8 mouse cellular contexts compared by ENCODE assay signal in the genomic region with DNA sequence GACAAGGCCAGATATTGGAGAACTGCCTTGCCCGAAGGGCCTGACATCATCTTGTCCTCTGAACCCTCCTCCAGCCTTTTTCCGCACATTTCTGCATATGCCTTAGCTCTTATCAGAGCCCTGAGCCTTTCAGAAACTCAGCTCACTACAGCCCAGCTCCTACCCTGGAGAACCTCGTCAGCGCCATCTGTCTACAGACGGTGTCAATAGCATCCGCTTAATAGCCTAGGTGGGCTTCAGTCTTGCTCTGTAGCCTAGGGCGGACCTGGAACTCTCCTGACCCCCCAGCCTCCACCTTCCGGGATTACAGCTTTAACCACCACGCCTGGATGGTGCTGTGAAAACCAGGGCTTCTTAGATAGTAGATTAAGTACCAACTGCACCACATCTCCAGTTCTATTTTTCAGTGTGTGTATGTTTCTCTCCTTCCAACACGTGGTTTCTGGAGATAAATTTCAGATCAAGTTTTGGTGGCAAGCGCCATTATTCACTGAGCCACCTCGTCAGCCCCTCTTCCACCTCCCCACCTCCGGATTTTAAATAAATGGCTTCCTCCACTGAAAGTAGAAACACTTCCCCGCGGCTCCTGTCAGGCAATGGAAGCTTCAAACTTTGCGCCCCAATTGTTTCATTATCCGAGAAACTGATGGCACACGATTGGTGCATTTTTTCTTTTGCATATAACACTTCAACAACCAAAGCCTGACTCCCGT. TPM values are rescaled to one million over a fixed set of nuclear protein-coding genes. Genes with fewer than 3 reads are reported as not detected.
DNase-seq lines count a peak whose midpoint lies in the region; ATAC-seq lines count a peak whose summit lies in the region.

No protein-coding gene starts in this region.

- H3K4me2 ChIP-seq in hindbrain, embryonic 16.5 days (ENCODE audit: low read length), result peak overlapping the region; percentile 81

- peaks cover 18% of the 10 kb centered on the region for H3K4me1 ChIP-seq in hindbrain, embryonic 16.5 days (ENCODE audit: control insufficient read depth, insufficient read depth, low read depth, low read length)
- H3K4me1 ChIP-seq in megakaryocyte, embryonic 14.5 days, result peaks cover 61% of the 10 kb centered on the region

- peak; percentile 68 for DNase-seq in WW6 (ENCODE audit: low read depth, low spot score)
- DNase-seq in cerebellum, postnatal 36 days, result peak; percentile 75 to 80
- DNase-seq in gastrocnemius, adult 18-20 months (ENCODE audit: low spot score), result peak; percentile 86
- DNase-seq in left cerebral cortex, adult 8-10 months (ENCODE audit: low spot score in 2 of 2), result peak; percentile 37 to 63
- peak; percentile 80 to 84 for DNase-seq in right cerebral cortex, postnatal 10 days (ENCODE audit: low spot score in 2 of 2)
- DNase-seq in urinary bladder, postnatal 36 days (ENCODE audit: low spot score in 2 of 2), result peak; percentile 63 to 74

- no peaks in the 10 kb centered on the region for H3K9me3 ChIP-seq in hindbrain, embryonic 16.5 days (ENCODE audit: control insufficient read depth, low read length)
- H3K9me3 ChIP-seq in megakaryocyte, embryonic 14.5 days, result no peaks in the 10 kb centered on the region

- no peak for ATAC-seq in hindbrain, embryonic 16.5 days

- H3K36me3 ChIP-seq in hindbrain, embryonic 16.5 days (ENCODE audit: control insufficient read depth, insufficient read depth, low read length), result no peaks in the 10 kb centered on the region
- H3K36me3 ChIP-seq in megakaryocyte, embryonic 14.5 days (replicated peaks; ENCODE audit: low read length), result peaks cover 14% of the 10 kb centered on the region

- no peaks in the 10 kb centered on the region for H3K27me3 ChIP-seq in hindbrain, embryonic 16.5 days (replicated peaks; ENCODE audit: control insufficient read depth, insufficient read depth, low read length)
- no peaks in the 10 kb centered on the region for H3K27me3 ChIP-seq in megakaryocyte, embryonic 14.5 days (replicated peaks)

- H3K9ac ChIP-seq in hindbrain, embryonic 16.5 days (ENCODE audit: low read depth, low read length), result peak overlapping the region; percentile 58

- 6% methylated on average over 19 of the region's 19 CpGs for WGBS in hindbrain, embryonic 16.5 days

- peak overlapping the region; percentile 75 for H3K27ac ChIP-seq in hindbrain, embryonic 16.5 days (ENCODE audit: low read depth, low read length)

- H3K4me3 ChIP-seq in hindbrain, embryonic 16.5 days (ENCODE audit: low read length), result peak overlapping the region; percentile 52
- peak overlapping the region; percentile 95 for H3K4me3 ChIP-seq in megakaryocyte, embryonic 14.5 days (replicated peaks)

RNA-seq across cellular contexts. Expression of a gene that starts 4.3 kb away (rescaled TPM):
- 1 to 10 TPM; 5.5 to 6.6 TPM for total RNA-seq in gastrocnemius, adult 18-20 months (2021)
- 5.0 and 6.9 TPM in 2 replicates for polyA plus RNA-seq in hindbrain, embryonic 16.5 days (2015; fragmentation: Nextera tagmentation; extraction: Ambion mirVana)
- total RNA-seq in left cerebral cortex, adult 8-10 months (2022), result 10 to 100 TPM; 10.2 to 15.0 (median 13.0) TPM
- 30.6 and 132 TPM in 2 replicates for polyA plus RNA-seq in megakaryocyte, embryonic 14.5 days (2012; ENCODE audit: insufficient read depth, low replicate concordance)

RNA-seq across cellular contexts. Expression of a gene that starts 9.6 kb away (rescaled TPM):
- not detected for total RNA-seq in gastrocnemius, adult 18-20 months (2021)
- 0.09 and 0.16 TPM in 2 replicates for polyA plus RNA-seq in hindbrain, embryonic 16.5 days (2015; fragmentation: Nextera tagmentation; extraction: Ambion mirVana)
- total RNA-seq in left cerebral cortex, adult 8-10 months (2022), result under 1 TPM; 0.59 to 0.81 (median 0.68) TPM
- polyA plus RNA-seq in megakaryocyte, embryonic 14.5 days (2012; ENCODE audit: insufficient read depth, low replicate concordance), result 0.15 TPM in 1 of 2 replicates, not detected in the other

RNA-seq across cellular contexts. Expression of a gene that starts 46.2 kb away (rescaled TPM):
- 100 to 1,000 TPM; 101 to 131 TPM for total RNA-seq in gastrocnemius, adult 18-20 months (2021)
- 236 and 255 TPM in 2 replicates for polyA plus RNA-seq in hindbrain, embryonic 16.5 days (2015; fragmentation: Nextera tagmentation; extraction: Ambion mirVana)
- total RNA-seq in left cerebral cortex, adult 8-10 months (2022), result 100 to 1,000 TPM; 256 to 282 (median 272) TPM
- 161 and 318 TPM in 2 replicates for polyA plus RNA-seq in megakaryocyte, embryonic 14.5 days (2012; ENCODE audit: insufficient read depth, low replicate concordance)
